Mouse (Mus musculus) hindbrain, embryonic 10.5 days (tissue): ENCODE data around the gene Galnt6. TPM values are rescaled to one million over a fixed set of nuclear protein-coding genes. Genes with fewer than 3 reads are reported as not detected.

ENCODE experiments used
- DNase-seq: peaks from one replicate; pipeline ENCODE4 v3.0.0-alpha.2; 2017; ENCODE audit warnings: low spot score
- H3K27ac ChIP-seq: fragments of 300-500 bp; sonication (generic); 2 replicates; pipeline ENCODE4 v1.5.1; 2016; ENCODE audit warnings: mild to moderate bottlenecking, moderate library complexity
- H3K27me3 ChIP-seq: fragments of 300-500 bp; sonication (generic); 2 replicates; pipeline ENCODE4 v1.6.1; 2016; ENCODE audit warnings: mild to moderate bottlenecking; ENCODE audit not compliant: poor library complexity, insufficient read depth, severe bottlenecking
- H3K36me3 ChIP-seq: fragments of 300-500 bp; sonication (generic); 2 replicates; pipeline ENCODE4 v1.6.1; 2016; ENCODE audit warnings: mild to moderate bottlenecking, moderate library complexity
- H3K4me1 ChIP-seq: fragments of 300-500 bp; sonication (generic); replicated peaks from 2 replicates; pipeline ENCODE4 v1.6.1; 2016; ENCODE audit warnings: mild to moderate bottlenecking
- H3K4me3 ChIP-seq: fragments of 300-500 bp; sonication (generic); 2 replicates; pipeline ENCODE4 v1.5.1; 2016; ENCODE audit warnings: mild to moderate bottlenecking, moderate library complexity
- H3K9me3 ChIP-seq: fragments of 300-500 bp; sonication (generic); 2 replicates; pipeline ENCODE4 v1.6.1; 2016; ENCODE audit warnings: mild to moderate bottlenecking, moderate library complexity
- WGBS: fragments of 180-500 bp; shearing (Covaris S2); methylation state at CpG from one replicate; pipeline ENCODE4 v1.1.7; 2016; 5-methylcytosine and 5-hydroxymethylcytosine counted together
- polyA plus RNA-seq: library from polyadenylated mRNA; unstranded; fragments of >200 nt; fragmentation: Nextera tagmentation; extraction: Ambion mirVana; gene quantifications from 2 replicates; pipeline ENCODE4 v1.2.1, GENCODE M21; 2016

Galnt6 gene
- polyA plus RNA-seq, 1 experiment from 2014 or later, result 0.05 TPM

DNA sequence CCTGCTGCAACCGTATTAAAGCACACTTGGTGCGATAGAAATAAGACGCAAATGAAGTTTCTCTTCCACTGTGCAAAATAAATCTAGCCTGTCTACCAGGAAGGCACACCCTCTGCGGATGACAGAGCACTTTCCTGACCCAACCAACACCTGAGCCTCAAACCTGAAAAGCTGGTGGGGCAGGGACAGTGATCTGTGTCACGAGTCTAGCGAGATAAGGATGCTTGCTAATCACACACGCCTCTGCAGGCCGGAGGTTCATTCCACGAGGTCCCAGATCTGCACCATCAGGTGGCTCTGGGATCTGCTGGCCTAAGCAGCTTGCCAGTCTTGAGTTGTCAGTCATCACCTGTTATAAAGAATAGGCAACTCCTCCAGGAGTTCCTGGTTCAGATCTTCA lies 77.6 kb downstream of the Galnt6 start:
- WGBS, result 87% methylated on average over 9 of the region's 9 CpGs
- DNase-seq, result no peak
- H3K4me3 ChIP-seq, result no peak overlapping the region

DNA sequence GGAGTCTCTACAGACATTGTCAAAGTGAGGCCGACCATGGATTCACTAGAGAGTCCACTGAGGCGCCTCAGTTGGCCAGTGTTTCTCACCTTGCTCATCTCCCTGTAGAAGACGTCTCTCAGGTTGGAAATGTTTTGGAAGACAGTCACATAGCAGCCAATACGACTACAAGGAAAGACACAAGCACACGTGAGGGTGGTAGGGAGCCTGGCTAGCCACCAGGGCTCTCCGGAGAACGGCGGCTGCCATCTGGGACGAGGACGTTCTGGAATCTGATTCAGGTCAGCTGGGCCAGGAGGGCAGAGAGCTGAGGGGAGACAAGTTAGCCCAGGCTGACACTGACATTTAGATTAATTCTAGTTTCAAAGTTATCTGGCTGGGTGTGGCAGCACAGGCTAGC lies 79.1 kb downstream of the Galnt6 start:
- 86% methylated on average over 10 of the region's 10 CpGs for WGBS
- Histone ChIP-seq H3K4me3 (no peak overlapping the region), H3K9me3 (no peaks in the 10 kb centered on the region)

More for the DNA sequence above, 77.6 kb downstream of the Galnt6 start:
- no peaks in the 10 kb centered on the region for H3K36me3 ChIP-seq
- H3K27me3 ChIP-seq, result no peaks in the 10 kb centered on the region
- H3K27ac ChIP-seq, result no peak overlapping the region
- peaks cover 9% of the 10 kb centered on the region for H3K4me1 ChIP-seq
- no peaks in the 10 kb centered on the region for H3K9me3 ChIP-seq

DNA sequence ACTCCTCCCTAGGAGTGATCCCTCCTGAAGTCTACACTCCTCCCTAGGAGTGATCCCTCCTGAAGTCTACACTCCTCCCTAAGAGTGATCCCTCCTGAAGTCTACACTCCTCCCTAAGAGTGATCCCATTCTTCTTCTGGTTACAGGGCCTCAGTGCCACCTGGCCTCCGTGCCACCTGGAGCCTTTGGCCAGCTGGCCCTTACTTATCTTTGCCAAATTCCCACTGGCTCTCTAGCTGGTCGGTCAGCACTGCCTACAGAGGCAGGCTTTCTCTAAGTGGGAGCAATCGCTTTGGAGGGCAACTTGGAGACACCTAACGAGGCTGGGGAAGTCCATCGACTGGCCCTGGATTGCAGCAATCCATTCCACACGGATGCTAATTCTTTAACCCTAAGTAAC lies 83.0 kb downstream of the Galnt6 start:
- no peak overlapping the region for H3K27ac ChIP-seq
- DNase-seq, result no peak
- H3K4me1 ChIP-seq, result peaks cover 21% of the 10 kb centered on the region
- H3K36me3 ChIP-seq, result no peaks in the 10 kb centered on the region
- no peaks in the 10 kb centered on the region for H3K27me3 ChIP-seq
- 82% methylated on average over 6 of the region's 6 CpGs for WGBS
- no peak overlapping the region for H3K4me3 ChIP-seq
- H3K9me3 ChIP-seq, result no peaks in the 10 kb centered on the region

More for the DNA sequence above, 79.1 kb downstream of the Galnt6 start:
- Histone ChIP-seq H3K4me1 (peaks cover 14% of the 10 kb centered on the region), H3K36me3 (no peaks in the 10 kb centered on the region), H3K27me3 (no peaks in the 10 kb centered on the region), H3K27ac (no peak overlapping the region)
- DNase-seq, result no peak

DNA sequence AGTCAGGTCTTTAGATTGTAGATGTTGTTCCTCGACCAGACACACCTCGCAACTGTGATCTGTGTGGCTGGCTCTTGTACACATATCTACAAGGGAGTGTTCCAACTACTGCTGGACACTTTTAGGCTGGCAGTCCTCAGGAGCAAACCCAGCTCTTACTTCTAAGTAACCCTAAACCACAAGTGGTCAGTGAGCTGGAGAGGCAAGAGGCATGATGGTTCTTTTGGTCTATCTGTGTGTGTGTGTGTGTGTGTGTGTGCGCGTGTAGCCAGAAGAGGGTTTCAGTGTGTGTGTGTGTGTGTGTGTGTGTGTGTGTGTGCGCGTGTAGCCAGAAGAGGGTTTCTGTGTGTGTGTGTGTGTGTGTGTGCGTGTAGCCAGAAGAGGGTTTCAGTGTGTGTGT lies 86.7 kb downstream of the Galnt6 start:
- Histone ChIP-seq H3K36me3 (no peaks in the 10 kb centered on the region), H3K27ac (no peak overlapping the region), H3K4me1 (peaks cover 24% of the 10 kb centered on the region), H3K27me3 (peaks cover 24% of the 10 kb centered on the region), H3K9me3 (no peaks in the 10 kb centered on the region), H3K4me3 (no peak overlapping the region)
- WGBS, result 90% methylated on average over 7 of the region's 7 CpGs
- no peak for DNase-seq

Other genes with a start within 250 kb of the Galnt6 start
- gene Csrnp2, start 233.9 kb downstream of the Galnt6 start, polyA plus RNA-seq, result 20.9 and 26.2 TPM in 2 replicates
- gene Tfcp2, start 177.4 kb downstream of the Galnt6 start, polyA plus RNA-seq, result 34.6 and 36.9 TPM in 2 replicates
- 4.5 and 9.8 TPM in 2 replicates for gene Pou6f1, start 129.4 kb downstream of the Galnt6 start, polyA plus RNA-seq
- 231 and 240 TPM in 2 replicates for gene Dazap2, start 114.0 kb downstream of the Galnt6 start, polyA plus RNA-seq
- gene Smagp, start 92.4 kb downstream of the Galnt6 start, polyA plus RNA-seq, result 5.7 and 6.5 TPM in 2 replicates
- 4.0 and 4.5 TPM in 2 replicates for gene Bin2, start 59.8 kb downstream of the Galnt6 start, polyA plus RNA-seq
- gene Cela1, start 41.5 kb downstream of the Galnt6 start, polyA plus RNA-seq, result 1.6 and 2.8 TPM in 2 replicates
- gene Slc4a8, start 32.4 kb upstream of the Galnt6 start, polyA plus RNA-seq, result 9.5 and 10.0 TPM in 2 replicates
- gene Scn8a, start 140.5 kb upstream of the Galnt6 start, polyA plus RNA-seq, result 15.2 and 15.7 TPM in 2 replicates